Mouse (Mus musculus) CH12.LX (cell line): ENCODE measurements around the gene Asl. TPM values are rescaled to one million over a fixed set of nuclear protein-coding genes. Genes with fewer than 3 reads are reported as not detected.

Experiments used
- DNase-seq: peaks from one replicate; pipeline ENCODE4 v3.0.0-alpha.2; 2013; ENCODE audit errors: extremely low read depth
- H3K27ac ChIP-seq: 2 replicates; pipeline ENCODE4 v1.5.1; 2012; ENCODE audit warnings: low read depth, mild to moderate bottlenecking, control low read depth, moderate library complexity; ENCODE audit not compliant: insufficient read depth
- H3K27me3 ChIP-seq: replicated peaks from 2 replicates; pipeline ENCODE3; 2012; ENCODE audit warnings: inconsistent platforms
- H3K36me3 ChIP-seq, 2 experiments: replicated peaks in 1 of 2; 2 replicates each; pipeline versions ENCODE3 to v1.6.1; 2012; ENCODE audit warnings: inconsistent platforms in 1 of 2, low read length in 1 of 2, mild to moderate bottlenecking in 1 of 2, mixed read lengths in 1 of 2, moderate library complexity in 1 of 2; ENCODE audit not compliant: control insufficient read depth in 1 of 2, insufficient read depth in 1 of 2
- H3K4me1 ChIP-seq, 2 experiments: 2 replicates each; pipeline ENCODE4 v1.6.1; 2012; ENCODE audit warnings: inconsistent platforms in 1 of 2, moderate library complexity in 1 of 2; ENCODE audit not compliant: insufficient read depth in 2 of 2, control insufficient read depth in 1 of 2
- H3K4me2 ChIP-seq: 2 replicates; pipeline ENCODE4 v1.6.1; 2012; ENCODE audit warnings: low read depth, mild to moderate bottlenecking, control low read depth; ENCODE audit not compliant: poor library complexity, insufficient read depth, severe bottlenecking
- H3K4me3 ChIP-seq, 3 experiments: fragments of 150-350 bp in 1 of 3; sonication (generic) in 1 of 3; replicated peaks in 1 of 3; 2 replicates each; pipeline versions ENCODE3 to v1.5.1; 2011 to 2012; ENCODE audit warnings: low read depth in 2 of 3, low read length in 2 of 3, mild to moderate bottlenecking in 2 of 3, moderate library complexity in 2 of 3, control low read depth in 1 of 3, improper control_type of control experiment in 1 of 3, inconsistent platforms in 1 of 3, mixed read lengths in 1 of 3; ENCODE audit not compliant: poor library complexity in 1 of 3
- H3K79me2 ChIP-seq: replicated peaks from 2 replicates; pipeline ENCODE4 v1.6.1; 2012; ENCODE audit warnings: mild to moderate bottlenecking, moderate library complexity; ENCODE audit not compliant: control insufficient read depth, poor library complexity, insufficient read depth, severe bottlenecking; ENCODE audit errors: extremely low read depth
- H3K9ac ChIP-seq: 2 replicates; pipeline ENCODE4 v1.6.1; 2012; ENCODE audit warnings: low read depth, mild to moderate bottlenecking, control low read depth, moderate library complexity; ENCODE audit not compliant: insufficient read depth
- H3K9me3 ChIP-seq: replicated peaks from 2 replicates; pipeline ENCODE3; 2012; ENCODE audit warnings: low read length, inconsistent platforms, mixed read lengths
- BHLHE40 ChIP-seq: IDR thresholded peaks from 2 replicates; pipeline ENCODE4 v1.6.1; 2011; ENCODE audit warnings: mild to moderate bottlenecking, low read depth, low read length, improper control_type of control experiment
- CHD1 ChIP-seq: IDR thresholded peaks from 2 replicates; pipeline ENCODE4 v1.6.1; 2012; ENCODE audit warnings: low read depth, low read length, improper control_type of control experiment, inconsistent platforms
- CHD2 ChIP-seq: IDR thresholded peaks from 2 replicates; pipeline ENCODE4 v1.6.1; 2011; ENCODE audit warnings: low read length, improper control_type of control experiment
- CTCF ChIP-seq, 2 experiments: IDR thresholded peaks in 1 of 2; conservative IDR thresholded peaks in 1 of 2; 2 replicates each; pipeline ENCODE4 v1.5.1; 2011 to 2012; ENCODE audit warnings: low read depth in 2 of 2, low read length in 2 of 2, improper control_type of control experiment in 1 of 2, inconsistent platforms in 1 of 2, mild to moderate bottlenecking in 1 of 2, moderate library complexity in 1 of 2
- E2F4 ChIP-seq: IDR thresholded peaks from 2 replicates; pipeline ENCODE4 v1.6.1; 2011; ENCODE audit warnings: low read depth, low read length, improper control_type of control experiment; ENCODE audit not compliant: insufficient replicate concordance
- ELF1 ChIP-seq: IDR thresholded peaks from 2 replicates; pipeline ENCODE4 v1.6.1; 2014; ENCODE audit warnings: low read depth, mild to moderate bottlenecking, inconsistent platforms, low read length, improper control_type of control experiment
- EP300 ChIP-seq: IDR thresholded peaks from 2 replicates; pipeline ENCODE4 v1.6.1; 2011; ENCODE audit warnings: low read length, improper control_type of control experiment
- GABPA ChIP-seq: IDR thresholded peaks from 2 replicates; pipeline ENCODE4 v1.6.1; 2012; ENCODE audit warnings: low read depth, low read length, improper control_type of control experiment, inconsistent platforms; ENCODE audit not compliant: insufficient replicate concordance
- HCFC1 ChIP-seq: IDR thresholded peaks from 2 replicates; pipeline ENCODE4 v1.6.1; 2012; ENCODE audit warnings: low read depth, mild to moderate bottlenecking, inconsistent platforms, low read length, improper control_type of control experiment
- IRF4 ChIP-seq: IDR thresholded peaks from 2 replicates; pipeline ENCODE4 v1.6.1; 2014; ENCODE audit warnings: low read depth, mild to moderate bottlenecking, inconsistent platforms, low read length, improper control_type of control experiment
- MAFK ChIP-seq: IDR thresholded peaks from 2 replicates; pipeline ENCODE4 v1.6.1; 2011; ENCODE audit warnings: low read length, improper control_type of control experiment; ENCODE audit not compliant: insufficient replicate concordance
- MAX ChIP-seq: IDR thresholded peaks from 2 replicates; pipeline ENCODE4 v1.6.1; 2011; ENCODE audit warnings: low read length, improper control_type of control experiment
- MYC ChIP-seq: IDR thresholded peaks from 2 replicates; pipeline ENCODE4 v1.6.1; 2011; ENCODE audit warnings: low read depth, mild to moderate bottlenecking, improper control_type of control experiment, low read length
- POLR2A ChIP-seq: IDR thresholded peaks from 2 replicates; pipeline ENCODE4 v1.6.1; 2011; ENCODE audit warnings: low read depth, mild to moderate bottlenecking, improper control_type of control experiment, low read length
- RAD21 ChIP-seq: IDR thresholded peaks from 2 replicates; pipeline ENCODE4 v1.6.1; 2011; ENCODE audit warnings: low read depth, mild to moderate bottlenecking, low read length, improper control_type of control experiment, moderate library complexity
- RCOR1 ChIP-seq: conservative IDR thresholded peaks from 2 replicates; pipeline ENCODE4 v1.6.1; 2012; ENCODE audit warnings: low read depth, mild to moderate bottlenecking, inconsistent platforms, low read length, improper control_type of control experiment
- TCF12 ChIP-seq: IDR thresholded peaks from 2 replicates; pipeline ENCODE4 v1.6.1; 2014; ENCODE audit warnings: low read depth, mild to moderate bottlenecking, inconsistent platforms, low read length, improper control_type of control experiment
- USF1 ChIP-seq: IDR thresholded peaks from 2 replicates; pipeline ENCODE4 v1.6.1; 2014; ENCODE audit warnings: low read depth, mild to moderate bottlenecking, inconsistent platforms, low read length, improper control_type of control experiment
- ZC3H11A ChIP-seq: IDR thresholded peaks from 2 replicates; pipeline ENCODE4 v1.6.1; 2012; ENCODE audit warnings: low read depth, mild to moderate bottlenecking, inconsistent platforms, low read length, improper control_type of control experiment
- ZKSCAN1 ChIP-seq: IDR thresholded peaks from 2 replicates; pipeline ENCODE4 v1.6.1; 2012; ENCODE audit warnings: low read depth, inconsistent platforms, low read length, improper control_type of control experiment, borderline replicate concordance
- ZMIZ1 ChIP-seq: IDR thresholded peaks from 2 replicates; pipeline ENCODE4 v1.6.1; 2012; ENCODE audit warnings: low read depth, mild to moderate bottlenecking, inconsistent platforms, low read length, improper control_type of control experiment
- ZNF384 ChIP-seq: IDR thresholded peaks from 2 replicates; pipeline ENCODE4 v1.6.1; 2012; ENCODE audit warnings: low read depth, low read length, improper control_type of control experiment, inconsistent platforms
- dilution Hi-C: fragments of 300-500 bp; cut with MboI; formaldehyde crosslinking; loops from 2 replicates; pipeline ENCODE4 v1.14.3; 2020; ENCODE audit warnings: low sequenced_read_pairs; ENCODE audit not compliant: extremely low pct_unique_long_range_greater_than_20kb, extremely low pct_ligation_motif_present
- in situ Hi-C: fragments of 300-500 bp; cut with MboI; formaldehyde crosslinking; loops from 3 replicates; pipeline ENCODE4 v1.14.3; 2019; ENCODE audit warnings: low sequenced_read_pairs, low pct_ligation_motif_present, low pct_unique_long_range_greater_than_20kb, mixed read lengths
- polyA plus RNA-seq: library from polyadenylated mRNA; unstranded; fragments of >175 nt; gene quantifications from 2 replicates; pipeline ENCODE4 v1.2.1, GENCODE M21; 2012; ENCODE audit warnings: low read depth; ENCODE audit not compliant: insufficient read length
- total RNA-seq, 2 experiments: library from RNA; depleted of rRNA; stranded (reverse); fragments of 300-350 nt in 1 of 2; fragments of >200 nt in 1 of 2; gene quantifications; 2 replicates each; pipeline ENCODE4 v1.2.3; 2012 to 2014

The Asl gene
- total and polyA plus RNA-seq, 3 experiments = 44.8 to 70.4 (median 61.0) TPM

DNA sequence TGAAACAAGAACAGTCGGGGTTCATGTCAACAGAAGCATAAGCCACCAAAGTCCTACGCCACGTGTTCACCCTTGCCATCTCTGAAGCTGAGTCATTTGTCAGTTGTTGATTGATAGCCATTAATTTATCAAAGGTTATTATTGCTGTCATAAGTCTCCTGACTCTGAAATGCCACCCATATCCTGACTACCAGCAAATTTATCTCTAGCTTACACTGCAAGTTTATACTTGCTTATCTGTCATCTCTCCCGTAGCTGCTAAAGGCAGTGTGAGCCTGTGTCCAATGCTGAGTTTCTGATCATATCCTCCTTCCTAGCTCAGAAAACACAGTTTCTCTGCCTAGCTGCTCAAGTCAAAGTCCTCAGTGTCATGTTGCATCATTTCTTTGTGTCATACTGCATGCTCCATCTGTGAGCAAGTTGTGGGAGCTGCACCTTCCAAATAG lies 54.2 kb downstream of the Asl start:
- peaks cover 10 to 64% of the 10 kb centered on the region in 2 experiments for H3K36me3 ChIP-seq
- no peaks in the 10 kb centered on the region for H3K27me3 ChIP-seq
- no peak overlapping the region for H3K4me2 ChIP-seq
- no peaks in the 10 kb centered on the region for H3K4me1 ChIP-seq
- no peak for DNase-seq
- dilution Hi-C loops (no loop called here), in situ Hi-C loops (no loop called here)
- H3K27ac ChIP-seq = no peak overlapping the region
- H3K9ac ChIP-seq = no peak overlapping the region
- TF ChIP-seq HCFC1 (no peak), E2F4 (no peak)
- TF ChIP-seq, all 38 proteins: peak for 0
- no peak overlapping the region for H3K4me3 ChIP-seq
- no peaks in the 10 kb centered on the region for H3K79me2 ChIP-seq
- H3K9me3 ChIP-seq = no peaks in the 10 kb centered on the region

- H3K9ac ChIP-seq = no peak overlapping the region
- DNase-seq = no peak
- H3K27me3 ChIP-seq = no peaks in the 10 kb centered on the region
- no peak overlapping the region for H3K4me3 ChIP-seq
- H3K36me3 ChIP-seq = peaks cover 10 to 59% of the 10 kb centered on the region in 2 experiments
- H3K27ac ChIP-seq = no peak overlapping the region
- dilution Hi-C loops (no loop called here), in situ Hi-C loops (no loop called here)
- no peaks in the 10 kb centered on the region for H3K79me2 ChIP-seq
- H3K4me2 ChIP-seq = no peak overlapping the region
- no peaks in the 10 kb centered on the region for H3K9me3 ChIP-seq
- no peaks in the 10 kb centered on the region for H3K4me1 ChIP-seq
- TF ChIP-seq TCF12 (no peak), ZNF384 (no peak), RCOR1 (no peak), RAD21 (no peak), MYC (no peak), ELF1 (no peak), USF1 (no peak), CTCF (conservative IDR thresholded peaks at IDR 0.05 in 1 of 2, IDR thresholded peaks at IDR 0.05 in 1 of 2; ENCODE audit: low read depth in 2 of 2, low read length in 2 of 2) (no peak), BHLHE40 (no peak), POLR2A (no peak), IRF4 (no peak), GABPA (no peak), E2F4 (no peak)
Measured at GRCm38 (mm10) chr5:129974354-129974753, 54.7 kb downstream of the Asl start.

DNA sequence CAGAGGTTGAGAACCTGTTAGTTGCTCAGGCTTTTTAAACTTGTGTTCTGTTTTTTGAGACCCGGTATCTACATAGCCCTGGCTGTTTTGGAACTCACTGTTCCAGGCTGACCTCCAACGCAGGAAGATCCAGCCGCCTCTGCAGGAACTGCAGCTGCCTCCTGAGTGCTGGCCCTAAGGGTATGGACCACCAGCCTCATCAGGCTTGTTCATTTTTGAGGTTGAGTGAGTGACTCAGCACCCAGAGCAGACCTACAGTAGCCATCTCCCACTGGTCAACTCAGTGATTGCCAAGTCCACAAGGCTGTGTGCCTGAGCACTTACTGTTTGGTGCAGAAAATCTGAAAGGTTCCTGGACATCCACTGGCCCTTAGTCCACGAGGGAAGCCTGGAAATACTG lies 57.6 kb downstream of the Asl start:
- TF ChIP-seq ZMIZ1 (no peak), ZKSCAN1 (no peak), MAFK (no peak), EP300 (no peak), HCFC1 (no peak), MYC (no peak), MAX (no peak), CHD2 (no peak), CHD1 (no peak), ZC3H11A (no peak)
- Histone ChIP-seq H3K4me1 (no peaks in the 10 kb centered on the region), H3K4me2 (no peak overlapping the region), H3K79me2 (no peaks in the 10 kb centered on the region), H3K9me3 (no peaks in the 10 kb centered on the region), H3K27me3 (no peaks in the 10 kb centered on the region), H3K9ac (no peak overlapping the region), H3K36me3 (peaks cover 7 to 45% of the 10 kb centered on the region in 2 experiments), H3K27ac (no peak overlapping the region), H3K4me3 (no peak overlapping the region)
- no peak for DNase-seq
- in situ Hi-C loops (no loop called here), dilution Hi-C loops (no loop called here)
